ENCODE assay signal across 8 mouse cellular contexts in the genomic region with DNA sequence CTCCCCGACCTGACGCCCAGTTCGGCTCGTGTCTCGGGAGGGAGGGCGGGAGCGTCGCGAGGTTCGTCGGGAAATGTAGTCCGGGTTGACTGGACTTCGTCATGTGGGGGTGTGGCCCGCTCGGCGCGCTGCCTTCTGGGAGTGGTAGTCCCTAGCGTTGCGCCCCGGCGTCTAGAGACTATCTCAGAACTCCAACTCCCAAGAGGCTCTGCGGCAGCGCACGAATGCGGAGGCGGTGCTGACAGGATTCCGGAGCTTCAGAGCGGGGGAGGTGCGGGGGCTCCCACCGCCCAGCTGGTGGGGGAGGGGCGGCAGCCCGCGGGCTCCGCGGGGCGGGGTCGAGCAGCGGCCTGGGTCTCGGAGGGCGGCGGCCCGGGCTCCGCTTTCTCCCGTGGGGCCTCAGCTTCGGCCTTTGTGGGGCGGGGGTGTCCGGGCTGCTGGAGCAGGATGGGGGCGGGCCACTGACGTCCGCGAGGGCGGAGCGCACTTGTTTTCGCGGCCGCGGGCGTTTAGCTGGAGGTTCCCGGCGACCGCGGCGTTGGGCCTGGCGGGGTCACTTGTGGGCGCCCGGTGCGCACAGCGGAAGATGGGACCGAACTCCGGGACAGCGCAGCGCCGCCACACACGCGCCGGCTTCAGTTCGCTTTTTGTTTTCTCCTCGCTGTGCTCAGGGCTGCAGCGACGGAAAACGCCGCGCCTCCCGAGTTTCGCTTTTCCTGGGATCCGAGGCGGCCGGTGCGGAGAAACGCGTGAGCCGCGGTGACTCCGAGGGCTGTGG. TPM values are rescaled to one million over a fixed set of nuclear protein-coding genes. Genes with fewer than 3 reads are reported as not detected.
DNase-seq lines count a peak whose midpoint lies in the region; ATAC-seq lines count a peak whose summit lies in the region.

Phf13 (minus strand) TSS at position 86 of the 778 bp plus-strand sequence.

- H3K36me3 ChIP-seq in heart, embryonic 13.5 days: peaks cover 25% of the 10 kb centered on the region
- H3K36me3 ChIP-seq in liver, embryonic 12.5 days: peaks cover 16% of the 10 kb centered on the region
- peaks cover 13% of the 10 kb centered on the region for H3K36me3 ChIP-seq in stomach, embryonic 15.5 days

- H3K4me1 ChIP-seq in brown adipose tissue, adult 24 weeks (ENCODE audit: control insufficient read depth, insufficient read depth, insufficient read length, low read length): peaks cover 3% of the 10 kb centered on the region; the same call in 1 of the 2 replicates
- H3K4me1 ChIP-seq in heart, embryonic 13.5 days: peaks cover 36% of the 10 kb centered on the region
- peaks cover 32% of the 10 kb centered on the region for H3K4me1 ChIP-seq in liver, embryonic 12.5 days
- H3K4me1 ChIP-seq in stomach, embryonic 15.5 days: peaks cover 17% of the 10 kb centered on the region; the same call in 1 of the 2 replicates

- peak within 1 kb of the TSS; percentile 96 for H3K4me3 ChIP-seq in brown adipose tissue, adult 24 weeks (ENCODE audit: insufficient read depth, low read depth, low read length)
- H3K4me3 ChIP-seq in heart, embryonic 13.5 days: peak within 1 kb of the TSS; percentile 96
- peak within 1 kb of the TSS; percentile 91 for H3K4me3 ChIP-seq in liver, embryonic 12.5 days
- H3K4me3 ChIP-seq in stomach, embryonic 15.5 days (replicated peaks): peak within 1 kb of the TSS; percentile 99

- WGBS in heart, embryonic 13.5 days: under 1% methylated on average over 92 of the region's 94 CpGs
- WGBS in liver, embryonic 12.5 days (ENCODE audit: insufficient replicate concordance): 1% methylated on average over 94 of the region's 94 CpGs
- under 1% methylated on average over 93 of the region's 94 CpGs for WGBS in stomach, embryonic 15.5 days

- peak within 1 kb of the TSS; percentile 94 for H3K4me2 ChIP-seq in heart, embryonic 13.5 days
- H3K4me2 ChIP-seq in liver, embryonic 12.5 days: peak within 1 kb of the TSS; percentile 94
- H3K4me2 ChIP-seq in stomach, embryonic 15.5 days: peak within 1 kb of the TSS; percentile 87

- H3K27me3 ChIP-seq in heart, embryonic 13.5 days (replicated peaks): no peaks in the 10 kb centered on the region
- peaks cover 38% of the 10 kb centered on the region for H3K27me3 ChIP-seq in liver, embryonic 12.5 days (replicated peaks)
- H3K27me3 ChIP-seq in stomach, embryonic 15.5 days (replicated peaks): no peaks in the 10 kb centered on the region

- DNase-seq in CD4-positive, CD25-positive, alpha-beta regulatory T cell, adult 2 months (ENCODE audit: low read depth, low spot score): peak; percentile 99
- peak; percentile 82 for DNase-seq in fat pad, adult 2 months (ENCODE audit: extremely low read depth, low read depth, low spot score)
- DNase-seq in kidney, postnatal 10 days: peak; percentile 99
- DNase-seq in natural killer cell, adult 2 months (ENCODE audit: low spot score in 2 of 2): peak; percentile 97 to 98

- H3K9me3 ChIP-seq in heart, embryonic 13.5 days: no peaks in the 10 kb centered on the region
- no peaks in the 10 kb centered on the region for H3K9me3 ChIP-seq in liver, embryonic 12.5 days (replicated peaks)
- H3K9me3 ChIP-seq in stomach, embryonic 15.5 days: no peaks in the 10 kb centered on the region

- peak; percentile 90 for ATAC-seq in heart, embryonic 13.5 days (ENCODE audit: extremely low read depth, insufficient number of reproducible peaks, low FRiP score, low TSS enrichment)
- ATAC-seq in liver, embryonic 12.5 days: peak; percentile 95
- ATAC-seq in stomach, embryonic 15.5 days (ENCODE audit: insufficient read depth, low FRiP score, low read depth): peak; percentile 96

- peak within 1 kb of the TSS; percentile 78 for H3K27ac ChIP-seq in brown adipose tissue, adult 24 weeks (replicated peaks; ENCODE audit: low read depth, low read length)
- peak within 1 kb of the TSS; percentile 94 for H3K27ac ChIP-seq in heart, embryonic 13.5 days (replicated peaks)
- peak within 1 kb of the TSS; percentile 93 for H3K27ac ChIP-seq in liver, embryonic 12.5 days
- H3K27ac ChIP-seq in stomach, embryonic 15.5 days: peak within 1 kb of the TSS; percentile 93

- peak within 1 kb of the TSS; percentile 99 for H3K9ac ChIP-seq in heart, embryonic 13.5 days
- H3K9ac ChIP-seq in liver, embryonic 12.5 days: peak within 1 kb of the TSS; percentile 94
- H3K9ac ChIP-seq in stomach, embryonic 15.5 days: peak within 1 kb of the TSS; percentile 90

RNA-seq across cellular contexts. Expression of gene Phf13, which starts in this region (rescaled TPM):
- polyA plus RNA-seq in brown adipose tissue, adult 24 weeks (2012; ENCODE audit: insufficient read depth, insufficient read length, missing spikeins): 2.1 and 4.2 TPM in 2 replicates
- 17.8 and 18.3 TPM in 2 replicates for polyA plus RNA-seq in heart, embryonic 13.5 days (2015; fragmentation: Nextera tagmentation; extraction: Ambion mirVana)
- 10.4 and 11.2 TPM in 2 replicates for polyA plus RNA-seq in liver, embryonic 12.5 days (2016; fragmentation: Nextera tagmentation; extraction: Ambion mirVana)
- polyA plus RNA-seq in stomach, embryonic 15.5 days (2015; fragmentation: Nextera tagmentation; extraction: Ambion mirVana): 22.1 and 23.4 TPM in 2 replicates

Comparison
In these comparisons a context has a peak if more than half of its experiments do, and no peak if none do; other contexts are left out.
1. Peak in every context shown above with its lines: DNase-seq, ATAC-seq, H3K4me3 ChIP-seq and H3K27ac ChIP-seq.